Mouse (Mus musculus) stomach, postnatal 0 days (tissue): Measurements from ENCODE around the gene Ccdc32.

Source experiments
- CTCF ChIP-seq: IDR thresholded peaks from 2 replicates; pipeline ENCODE4 v1.5.1; 2016; ENCODE audit warnings: antibody characterized with exemption, low read depth, mild to moderate bottlenecking, moderate library complexity
- EP300 ChIP-seq: optimal IDR thresholded peaks from 2 replicates; pipeline ENCODE3; 2016; ENCODE audit warnings: antibody characterized with exemption

- TF ChIP-seq CTCF = no peak
- no peak for TF ChIP-seq EP300
Measured at GRCm38 (mm10) chr2:119023154-119023660, 6.0 kb downstream of the Ccdc32 start.
